Mouse (Mus musculus) hindbrain, postnatal 0 days (tissue): ENCODE results near the gene Thy1. TPM values are rescaled to one million over a fixed set of nuclear protein-coding genes. Genes with fewer than 3 reads are reported as not detected.

Source experiments
- ATAC-seq: fragments of 200-750 bp; cut with Nextera tagmentation; 2 replicates; pipeline ENCODE4 v1.8.0; 2017; ENCODE audit warnings: mild to moderate bottlenecking, moderate TSS enrichment, moderate library complexity
- DNase-seq: peaks from one replicate; pipeline ENCODE4 v3.0.0-alpha.2; 2015; ENCODE audit warnings: low spot score
- H3K27ac ChIP-seq: fragments of 300-500 bp; sonication (generic); 2 replicates; pipeline ENCODE4 v1.5.1; 2014; ENCODE audit warnings: mild to moderate bottlenecking
- H3K27me3 ChIP-seq: fragments of 300-500 bp; sonication (generic); 2 replicates; pipeline ENCODE4 v1.6.1; 2014; ENCODE audit warnings: low read length, mixed read lengths; ENCODE audit not compliant: insufficient read depth
- H3K36me3 ChIP-seq: fragments of 300-500 bp; sonication (generic); 2 replicates; pipeline ENCODE4 v1.6.1; 2014; ENCODE audit warnings: low read length, mixed read lengths; ENCODE audit not compliant: insufficient read depth
- H3K4me1 ChIP-seq: fragments of 300-500 bp; sonication (generic); 2 replicates; pipeline ENCODE4 v1.6.1; 2014; ENCODE audit warnings: antibody characterized with exemption, low read length, mixed read lengths; ENCODE audit not compliant: insufficient read depth
- H3K4me2 ChIP-seq: fragments of 300-500 bp; sonication (generic); 2 replicates; pipeline ENCODE4 v1.6.1; 2014; ENCODE audit warnings: low read depth, mild to moderate bottlenecking, low read length, moderate library complexity, mixed read lengths
- H3K4me3 ChIP-seq: fragments of 300-500 bp; sonication (generic); 2 replicates; pipeline ENCODE4 v1.5.1; 2014; ENCODE audit warnings: low read length
- H3K9ac ChIP-seq: fragments of 300-500 bp; sonication (generic); replicated peaks from 2 replicates; pipeline ENCODE4 v1.6.1; 2014; ENCODE audit warnings: mild to moderate bottlenecking, low read length, moderate library complexity, mixed read lengths
- H3K9me3 ChIP-seq: fragments of 300-500 bp; sonication (generic); 2 replicates; pipeline ENCODE4 v1.6.1; 2016; ENCODE audit warnings: low read length, mixed read lengths
- CTCF ChIP-seq: IDR thresholded peaks from 2 replicates; pipeline ENCODE4 v1.5.1; 2016; ENCODE audit warnings: antibody characterized with exemption, control low read depth, low read depth
- WGBS: fragments of 180-500 bp; shearing (Covaris S2); extraction: QIAGEN DNeasy Blood & Tissue Kit; methylation state at CpG from one replicate; pipeline ENCODE4 v1.1.7; 2014; 5-methylcytosine and 5-hydroxymethylcytosine counted together
- polyA plus RNA-seq: library from polyadenylated mRNA; unstranded; fragments of >200 nt; fragmentation: Nextera tagmentation; extraction: Ambion mirVana; gene quantifications from 2 replicates; pipeline ENCODE4 v1.2.1, GENCODE M21; 2015
- total RNA-seq: library from RNA; depleted of rRNA; stranded (reverse); fragments of >200 nt; gene quantifications from 2 replicates; pipeline ENCODE4 v1.2.3, GENCODE M21; 2014

The Thy1 gene
- total and polyA plus RNA-seq, 2 experiments from 2014 or later: 51.1 to 138 TPM

DNA sequence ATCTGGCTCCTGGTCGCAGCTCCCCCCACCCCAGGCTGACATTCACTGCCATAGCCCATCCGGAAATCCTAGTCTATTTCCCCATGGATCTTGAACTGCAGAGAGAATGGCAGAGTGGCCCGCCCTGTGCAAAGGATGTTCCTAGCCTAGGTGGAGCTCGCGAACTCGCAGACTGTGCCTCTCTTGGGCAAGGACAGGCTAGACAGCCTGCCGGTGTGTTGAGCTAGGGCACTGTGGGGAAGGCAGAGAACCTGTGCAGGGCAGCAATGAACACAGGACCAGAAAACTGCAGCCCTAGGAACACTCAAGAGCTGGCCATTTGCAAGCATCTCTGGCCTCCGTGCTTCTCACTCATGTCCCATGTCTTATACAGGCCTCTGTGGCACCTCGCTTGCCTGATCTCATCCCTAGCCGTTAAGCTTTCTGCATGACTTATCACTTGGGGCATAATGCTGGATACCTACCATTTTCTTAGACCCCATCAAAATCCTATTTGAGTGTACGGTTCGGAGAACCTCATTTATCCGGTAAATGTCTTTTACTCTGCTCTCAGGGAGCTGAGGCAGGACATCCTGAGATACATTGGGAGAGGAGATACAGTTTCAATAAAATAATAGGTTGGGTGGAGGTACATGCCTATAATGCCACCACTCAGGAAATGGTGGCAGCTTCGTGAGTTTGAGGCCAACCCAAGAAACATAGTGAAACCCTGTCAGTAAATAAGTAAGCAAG lies 1.4 kb downstream of the Thy1 start:
- WGBS: 43% methylated on average over 14 of the region's 14 CpGs
- Histone ChIP-seq H3K9me3 (no peaks in the 10 kb centered on the region), H3K9ac (no peak overlapping the region), H3K36me3 (no peaks in the 10 kb centered on the region), H3K4me2 (peak overlapping the region; percentile 79), H3K27ac (no peak overlapping the region), H3K27me3 (peaks cover 4% of the 10 kb centered on the region; the same call in 1 of the 2 replicates), H3K4me3 (peak overlapping the region; percentile 56), H3K4me1 (no peaks in the 10 kb centered on the region)
- TF ChIP-seq CTCF: no peak
- DNase-seq (peak; percentile 29), ATAC-seq (no peak)

DNA sequence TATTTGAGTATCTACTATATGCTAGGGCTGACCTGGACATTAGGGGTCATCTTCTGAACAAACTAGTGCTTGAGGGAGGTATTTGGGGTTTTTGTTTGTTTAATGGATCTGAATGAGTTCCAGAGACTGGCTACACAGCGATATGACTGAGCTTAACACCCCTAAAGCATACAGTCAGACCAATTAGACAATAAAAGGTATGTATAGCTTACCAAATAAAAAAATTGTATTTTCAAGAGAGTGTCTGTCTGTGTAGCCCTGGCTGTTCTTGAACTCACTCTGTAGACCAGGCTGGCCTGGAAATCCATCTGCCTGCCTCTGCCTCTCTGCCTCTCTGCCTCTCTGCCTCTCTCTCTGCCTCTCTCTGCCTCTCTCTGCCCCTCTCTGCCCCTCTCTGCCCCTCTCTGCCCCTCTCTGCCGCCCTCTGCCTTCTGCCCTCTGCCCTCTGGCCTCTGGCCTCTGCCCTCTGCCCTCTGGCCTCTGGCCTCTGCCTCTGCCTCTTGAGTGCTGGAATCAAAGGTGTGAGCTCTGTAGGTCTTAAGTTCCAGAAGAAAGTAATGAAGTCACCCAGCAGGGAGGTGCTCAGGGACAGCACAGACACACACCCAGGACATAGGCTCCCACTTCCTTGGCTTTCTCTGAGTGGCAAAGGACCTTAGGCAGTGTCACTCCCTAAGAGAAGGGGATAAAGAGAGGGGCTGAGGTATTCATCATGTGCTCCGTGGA lies 2.1 kb downstream of the Thy1 start:
- DNase-seq (no peak), ATAC-seq (no peak)
- Histone ChIP-seq H3K36me3 (no peaks in the 10 kb centered on the region), H3K9me3 (no peaks in the 10 kb centered on the region), H3K9ac (no peak overlapping the region), H3K27ac (no peak overlapping the region), H3K4me1 (no peaks in the 10 kb centered on the region), H3K4me2 (peak overlapping the region; percentile 79), H3K4me3 (no peak overlapping the region; the same call in 1 of the 2 replicates), H3K27me3 (peaks cover 4% of the 10 kb centered on the region; the same call in 1 of the 2 replicates)
- TF ChIP-seq CTCF: no peak
- WGBS: 80% methylated on average over 3 of the region's 3 CpGs

- TF ChIP-seq CTCF: no peak
- Histone ChIP-seq H3K9me3 (no peaks in the 10 kb centered on the region), H3K27ac (no peak overlapping the region), H3K36me3 (no peaks in the 10 kb centered on the region), H3K4me2 (no peak overlapping the region), H3K27me3 (peaks cover 4% of the 10 kb centered on the region; the same call in 1 of the 2 replicates), H3K4me1 (no peaks in the 10 kb centered on the region), H3K9ac (no peak overlapping the region), H3K4me3 (no peak overlapping the region)
- DNase-seq (no peak), ATAC-seq (no peak)
- 92% methylated on average over 5 of the region's 5 CpGs for WGBS
These were observed 2.7 kb downstream of the Thy1 start for GRCm38 (mm10) chr9:44045884-44046272.

GRCm38 (mm10) chr9:44046426-44046825 lies 3.2 kb downstream of the Thy1 start:
- no peak overlapping the region for H3K27ac ChIP-seq
- no peaks in the 10 kb centered on the region for H3K9me3 ChIP-seq
- peaks cover 4% of the 10 kb centered on the region; the same call in 1 of the 2 replicates for H3K27me3 ChIP-seq
- TF ChIP-seq CTCF: no peak
- ATAC-seq (no peak), DNase-seq (no peak)
- H3K4me2 ChIP-seq: no peak overlapping the region
- H3K4me3 ChIP-seq: no peak overlapping the region
- H3K36me3 ChIP-seq: no peaks in the 10 kb centered on the region
- no peaks in the 10 kb centered on the region for H3K4me1 ChIP-seq
- no peak overlapping the region for H3K9ac ChIP-seq
- 88% methylated on average over 12 of the region's 12 CpGs for WGBS

DNA sequence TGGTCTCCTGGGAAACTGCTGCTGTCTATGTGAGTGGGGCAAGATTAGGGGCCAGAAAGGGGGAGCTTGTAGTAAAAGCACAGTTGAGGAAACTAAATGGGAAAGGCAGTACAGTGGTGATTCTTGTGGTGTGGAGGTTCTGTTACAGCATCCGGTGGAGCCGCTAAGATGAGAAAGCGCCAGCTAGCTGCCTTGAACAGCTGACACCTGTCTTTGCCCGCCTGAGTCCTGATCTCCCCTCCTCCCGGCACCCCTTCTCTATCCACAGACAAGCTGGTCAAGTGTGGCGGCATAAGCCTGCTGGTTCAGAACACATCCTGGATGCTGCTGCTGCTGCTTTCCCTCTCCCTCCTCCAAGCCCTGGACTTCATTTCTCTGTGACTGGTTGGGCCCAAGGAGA lies 3.9 kb downstream of the Thy1 start:
- H3K36me3 ChIP-seq: no peaks in the 10 kb centered on the region
- 74% methylated on average over 6 of the region's 6 CpGs for WGBS
- H3K27me3 ChIP-seq: peaks cover 4% of the 10 kb centered on the region; the same call in 1 of the 2 replicates
- no peak for ATAC-seq
- no peak for TF ChIP-seq CTCF
- H3K4me3 ChIP-seq: no peak overlapping the region
- no peak overlapping the region for H3K27ac ChIP-seq
- H3K9me3 ChIP-seq: no peaks in the 10 kb centered on the region
- H3K9ac ChIP-seq: no peak overlapping the region
- no peak for DNase-seq
- H3K4me2 ChIP-seq: no peak overlapping the region
- H3K4me1 ChIP-seq: no peaks in the 10 kb centered on the region

DNA sequence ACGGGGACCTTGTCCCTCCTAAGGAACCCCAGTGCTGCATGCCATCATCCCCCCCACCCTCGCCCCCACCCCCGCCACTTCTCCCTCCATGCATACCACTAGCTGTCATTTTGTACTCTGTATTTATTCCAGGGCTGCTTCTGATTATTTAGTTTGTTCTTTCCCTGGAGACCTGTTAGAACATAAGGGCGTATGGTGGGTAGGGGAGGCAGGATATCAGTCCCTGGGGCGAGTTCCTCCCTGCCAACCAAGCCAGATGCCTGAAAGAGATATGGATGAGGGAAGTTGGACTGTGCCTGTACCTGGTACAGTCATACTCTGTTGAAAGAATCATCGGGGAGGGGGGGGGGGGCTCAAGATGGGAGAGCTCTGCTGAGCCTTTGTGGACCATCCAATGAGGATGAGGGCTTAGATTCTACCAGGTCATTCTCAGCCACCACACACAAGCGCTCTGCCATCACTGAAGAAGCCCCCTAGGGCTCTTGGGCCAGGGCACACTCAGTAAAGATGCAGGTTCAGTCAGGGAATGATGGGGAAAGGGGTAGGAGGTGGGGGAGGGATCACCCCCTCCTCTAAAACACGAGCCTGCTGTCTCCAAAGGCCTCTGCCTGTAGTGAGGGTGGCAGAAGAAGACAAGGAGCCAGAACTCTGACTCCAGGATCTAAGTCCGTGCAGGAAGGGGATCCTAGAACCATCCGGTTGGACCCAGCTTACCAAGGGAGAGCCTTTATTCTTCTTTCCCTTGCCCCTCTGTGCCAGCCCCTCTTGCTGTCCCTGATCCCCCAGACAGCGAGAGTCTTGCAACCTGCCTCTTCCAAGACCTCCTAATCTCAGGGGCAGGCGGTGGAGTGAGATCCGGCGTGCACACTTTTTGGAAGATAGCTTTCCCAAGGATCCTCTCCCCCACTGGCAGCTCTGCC lies 4.6 kb downstream of the Thy1 start:
- 75% methylated on average over 14 of the region's 14 CpGs for WGBS
- no peak for ATAC-seq
- no peak for TF ChIP-seq CTCF
- Histone ChIP-seq H3K9ac (no peak overlapping the region), H3K9me3 (no peaks in the 10 kb centered on the region), H3K36me3 (no peaks in the 10 kb centered on the region), H3K4me3 (no peak overlapping the region), H3K27me3 (peaks cover 4% of the 10 kb centered on the region; the same call in 1 of the 2 replicates), H3K27ac (no peak overlapping the region), H3K4me1 (no peaks in the 10 kb centered on the region), H3K4me2 (no peak overlapping the region)
- DNase-seq: no peak
